8 mouse cellular contexts compared by ENCODE assay signal in genomic region chr4:148871751-148872334, GRCm38 (mm10).
DNase-seq lines count a peak whose midpoint lies in the region; ATAC-seq and TF ChIP-seq lines count a peak whose summit lies in the region.

No protein-coding gene starts in this region.

- 16% methylated on average over 10 of the region's 10 CpGs for WGBS in embryonic facial prominence, embryonic 12.5 days
- WGBS in heart, embryonic 15.5 days: 25% methylated on average over 10 of the region's 10 CpGs
- 22% methylated on average over 10 of the region's 10 CpGs for WGBS in neural tube, embryonic 14.5 days

- peaks cover 5% of the 10 kb centered on the region; the same call in 1 of the 2 replicates for H3K9me3 ChIP-seq in E14TG2a.4 (ENCODE audit: low read length)
- H3K9me3 ChIP-seq in embryonic facial prominence, embryonic 12.5 days: no peaks in the 10 kb centered on the region
- no peaks in the 10 kb centered on the region for H3K9me3 ChIP-seq in heart, embryonic 15.5 days (replicated peaks)
- no peaks in the 10 kb centered on the region for H3K9me3 ChIP-seq in neural tube, embryonic 14.5 days (ENCODE audit: control insufficient read depth, low read length)

- H3K27me3 ChIP-seq in E14TG2a.4 (ENCODE audit: insufficient read depth, low read length): peaks cover 20% of the 10 kb centered on the region
- peaks cover 76% of the 10 kb centered on the region for H3K27me3 ChIP-seq in embryonic facial prominence, embryonic 12.5 days
- no peaks in the 10 kb centered on the region for H3K27me3 ChIP-seq in heart, embryonic 15.5 days
- H3K27me3 ChIP-seq in neural tube, embryonic 14.5 days (ENCODE audit: control insufficient read depth, insufficient read depth, low read length): peaks cover 28% of the 10 kb centered on the region

- H3K4me2 ChIP-seq in embryonic facial prominence, embryonic 12.5 days (replicated peaks): peak overlapping the region; percentile 39
- H3K4me2 ChIP-seq in heart, embryonic 15.5 days: 0 out of 2 replicates have a peak overlapping the region, but pooled peaks have one; percentile 6
- no peak overlapping the region for H3K4me2 ChIP-seq in neural tube, embryonic 14.5 days (ENCODE audit: low read depth, low read length)

- H3K36me3 ChIP-seq in E14TG2a.4 (ENCODE audit: insufficient read depth, low read length): no peaks in the 10 kb centered on the region
- H3K36me3 ChIP-seq in embryonic facial prominence, embryonic 12.5 days: no peaks in the 10 kb centered on the region
- no peaks in the 10 kb centered on the region for H3K36me3 ChIP-seq in heart, embryonic 15.5 days
- H3K36me3 ChIP-seq in neural tube, embryonic 14.5 days (ENCODE audit: control insufficient read depth, insufficient read depth, low read length): no peaks in the 10 kb centered on the region

- H3K4me1 ChIP-seq in E14TG2a.4 (replicated peaks; ENCODE audit: low read depth, low read length): peaks cover 70% of the 10 kb centered on the region
- peaks cover 24% of the 10 kb centered on the region for H3K4me1 ChIP-seq in embryonic facial prominence, embryonic 12.5 days
- peaks cover 76% of the 10 kb centered on the region for H3K4me1 ChIP-seq in heart, embryonic 15.5 days (replicated peaks)
- peaks cover 26% of the 10 kb centered on the region; the same call in 1 of the 2 replicates for H3K4me1 ChIP-seq in neural tube, embryonic 14.5 days (ENCODE audit: control insufficient read depth, insufficient read depth, low read length)

- H3K9ac ChIP-seq in embryonic facial prominence, embryonic 12.5 days: no peak overlapping the region
- no peak overlapping the region for H3K9ac ChIP-seq in heart, embryonic 15.5 days
- H3K9ac ChIP-seq in neural tube, embryonic 14.5 days (replicated peaks; ENCODE audit: low read depth, low read length): no peak overlapping the region

- H3K4me3 ChIP-seq in E14TG2a.4 (replicated peaks; ENCODE audit: low read length): peak overlapping the region; percentile 35; the same call in 1 of the 2 replicates
- H3K4me3 ChIP-seq in embryonic facial prominence, embryonic 12.5 days: 0 out of 2 replicates have a peak overlapping the region, but pooled peaks have one; percentile 9
- no peak overlapping the region for H3K4me3 ChIP-seq in heart, embryonic 15.5 days
- H3K4me3 ChIP-seq in neural tube, embryonic 14.5 days (ENCODE audit: low read depth, low read length): no peak overlapping the region

- H3K27ac ChIP-seq in embryonic facial prominence, embryonic 12.5 days: peak overlapping the region; percentile 77
- H3K27ac ChIP-seq in heart, embryonic 15.5 days: peak overlapping the region; percentile 81
- no peak overlapping the region for H3K27ac ChIP-seq in neural tube, embryonic 14.5 days (ENCODE audit: low read depth, low read length)

- DNase-seq in adrenal gland, postnatal 10 days: peak; percentile 84
- peak; percentile 20 for DNase-seq in layer of hippocampus, adult 9-11 months
- DNase-seq in right cerebral cortex, postnatal 36 days (ENCODE audit: low spot score in 2 of 2): no peak
- no peak for DNase-seq in urinary bladder, postnatal 10 days (ENCODE audit: low spot score)

- peak; percentile 67; the same call in 1 of the 2 replicates for ATAC-seq in embryonic facial prominence, embryonic 12.5 days (ENCODE audit: insufficient number of reproducible peaks, insufficient read depth, low FRiP score, low TSS enrichment)
- ATAC-seq in heart, embryonic 15.5 days (replicated peaks; ENCODE audit: insufficient number of reproducible peaks, insufficient read depth, low FRiP score, low read depth): no peak; the same call in 1 of the 2 replicates
- peak; percentile 36; the same call in 1 of the 2 replicates for ATAC-seq in neural tube, embryonic 14.5 days (ENCODE audit: low read depth)

- TF ChIP-seq CTCF in E14TG2a.4 (conservative IDR thresholded peaks at IDR 0.05; ENCODE audit: low read length): no peak

Comparison
In these comparisons a context has a peak if more than half of its experiments do, and no peak if none do; other contexts are left out.
1. H3K4me3 ChIP-seq: peak in E14TG2a.4 (single experiment) and embryonic facial prominence, embryonic 12.5 days (single experiment); none in heart, embryonic 15.5 days (single experiment) and neural tube, embryonic 14.5 days (single experiment).
2. DNase-seq: peak in adrenal gland, postnatal 10 days (single experiment) and layer of hippocampus, adult 9-11 months (single experiment); none in right cerebral cortex, postnatal 36 days (0 of 2) and urinary bladder, postnatal 10 days (single experiment).